Mouse (Mus musculus) myocyte (in vitro differentiated cells): ENCODE data around the gene Mroh8.

Source experiments
- CEBPB ChIP-seq: IDR thresholded peaks from 2 replicates; pipeline ENCODE4 v1.6.1; 2011; ENCODE audit warnings: mild to moderate bottlenecking, moderate library complexity; ENCODE audit not compliant: poor library complexity, insufficient read depth, severe bottlenecking
- MYOD1 ChIP-seq, 3 experiments: IDR thresholded peaks; one replicate each; pipeline ENCODE4 v1.6.1; 2011; ENCODE audit warnings: control low read depth in 2 of 3, low read depth in 2 of 3, mild to moderate bottlenecking in 2 of 3, moderate library complexity in 1 of 3; ENCODE audit not compliant: insufficient read length in 2 of 3, control insufficient read depth in 1 of 3
- MYOG ChIP-seq, 3 experiments: IDR thresholded peaks; one replicate each; pipeline ENCODE4 v1.6.1; 2011; ENCODE audit warnings: control low read depth in 2 of 3, low read depth in 2 of 3, mild to moderate bottlenecking in 2 of 3; ENCODE audit not compliant: insufficient read length in 2 of 3, control insufficient read depth in 1 of 3, insufficient read depth in 1 of 3
- POLR2A ChIP-seq: IDR thresholded peaks from one replicate; pipeline ENCODE4 v1.6.1; 2011; ENCODE audit warnings: low read depth, mild to moderate bottlenecking, control low read depth, moderate library complexity; ENCODE audit not compliant: insufficient read length
- POLR2AphosphoS2 ChIP-seq: IDR thresholded peaks from one replicate; pipeline ENCODE4 v1.6.1; 2011; ENCODE audit warnings: low read depth, control low read depth; ENCODE audit not compliant: insufficient read length
- REST ChIP-seq: IDR thresholded peaks from one replicate; pipeline ENCODE4 v1.6.1; 2011; ENCODE audit warnings: mild to moderate bottlenecking, control low read depth, moderate library complexity; ENCODE audit not compliant: insufficient read depth, insufficient read length
- SRF ChIP-seq: IDR thresholded peaks from one replicate; pipeline ENCODE4 v1.6.1; 2011; ENCODE audit warnings: low read depth; ENCODE audit not compliant: control insufficient read depth, insufficient read length
- TCF12 ChIP-seq: IDR thresholded peaks from one replicate; pipeline ENCODE4 v1.6.1; 2011; ENCODE audit warnings: mild to moderate bottlenecking, control low read depth; ENCODE audit not compliant: poor library complexity, insufficient read depth, severe bottlenecking
- TCF3 ChIP-seq: IDR thresholded peaks from one replicate; pipeline ENCODE4 v1.6.1; 2011; ENCODE audit warnings: low read depth, control low read depth; ENCODE audit not compliant: insufficient read length
- USF1 ChIP-seq: IDR thresholded peaks from one replicate; pipeline ENCODE4 v1.6.1; 2011; ENCODE audit warnings: low read depth, mild to moderate bottlenecking, control low read depth, moderate library complexity

DNA sequence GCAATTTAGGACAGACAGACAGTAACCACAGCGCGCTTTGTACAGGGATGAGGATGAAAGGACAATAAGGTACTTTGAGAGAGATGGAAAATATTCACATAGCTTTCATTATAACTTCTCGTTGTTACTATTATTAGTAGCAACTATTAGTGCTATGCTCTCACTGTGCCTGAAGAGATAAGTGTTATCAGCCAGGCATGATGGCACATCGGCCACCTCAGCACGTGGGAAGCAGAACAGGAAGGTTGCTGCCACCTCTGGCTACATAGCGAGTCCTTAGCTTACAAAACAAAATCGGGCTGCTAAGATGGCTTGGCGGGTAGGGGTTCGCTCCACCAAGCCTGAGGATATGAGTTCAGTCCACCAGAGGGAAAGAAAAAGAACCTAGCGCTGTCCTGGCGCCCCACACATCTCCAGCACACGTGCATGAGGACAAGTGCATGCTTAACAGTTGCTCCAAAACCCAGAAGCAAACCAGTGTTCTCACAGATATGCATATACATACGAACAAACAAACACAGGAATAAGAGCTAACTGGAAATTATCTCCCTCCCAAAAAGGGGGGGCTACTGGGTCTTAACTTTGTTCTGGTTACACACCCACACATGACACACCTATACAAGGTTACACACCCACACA lies 94.2 kb downstream of the Mroh8 start:
- no peak for TF ChIP-seq TCF12
- no peak for TF ChIP-seq POLR2AphosphoS2
- no peak for TF ChIP-seq CEBPB
- no peak for TF ChIP-seq POLR2A
- no peak for TF ChIP-seq MYOG (IDR thresholded peaks at IDR 0.05; ENCODE audit: control insufficient read depth in 1 of 3, insufficient read depth in 1 of 3, insufficient read length in 2 of 3, low read depth in 2 of 3)
- no peak for TF ChIP-seq REST
- TF ChIP-seq SRF, result no peak
- no peak for TF ChIP-seq MYOD1 (IDR thresholded peaks at IDR 0.05; ENCODE audit: control insufficient read depth in 1 of 3, insufficient read length in 2 of 3, low read depth in 2 of 3)
- no peak for TF ChIP-seq TCF3
- TF ChIP-seq USF1, result no peak
